Mouse (Mus musculus): ENCODE results near the gene Pknox2.
A peak's percentile ranks its signal among the peaks of the same experiment; 100 is the strongest.

Pknox2 gene

DNA sequence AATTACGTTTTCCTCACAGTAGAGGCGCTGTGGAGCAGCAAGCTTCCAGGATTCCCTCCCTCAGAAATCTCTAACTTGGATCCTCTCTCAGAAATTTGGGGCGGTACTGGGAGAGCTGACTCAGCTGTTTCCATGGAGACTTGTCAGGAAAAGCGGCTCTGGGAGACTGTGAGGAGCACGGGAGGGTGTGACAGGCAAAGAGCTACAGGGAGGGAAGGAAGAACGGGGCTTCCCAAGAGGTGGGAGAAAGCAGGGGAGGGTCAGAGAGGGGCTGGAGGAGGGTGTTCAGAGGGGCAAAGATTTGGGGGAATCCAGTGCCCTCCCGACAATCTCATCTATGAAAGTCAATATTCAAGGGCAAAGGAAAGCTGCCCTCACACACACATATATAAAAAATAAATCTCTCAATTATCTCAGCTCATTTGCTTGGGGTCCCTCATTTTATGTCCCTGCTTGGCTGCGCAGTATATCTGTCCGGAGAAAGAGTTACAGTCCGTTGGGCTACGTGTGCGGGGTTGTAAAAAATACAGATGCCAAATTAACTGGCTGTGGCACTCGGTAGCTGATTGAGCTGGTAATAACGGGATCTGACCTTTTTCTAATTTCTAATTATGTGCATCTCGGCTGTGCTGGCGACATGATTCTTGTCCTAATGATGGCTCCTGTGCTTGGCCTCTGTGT, 213.3 kb downstream of the Pknox2 start:
- peak; percentile 47 to 65 for DNase-seq

DNA sequence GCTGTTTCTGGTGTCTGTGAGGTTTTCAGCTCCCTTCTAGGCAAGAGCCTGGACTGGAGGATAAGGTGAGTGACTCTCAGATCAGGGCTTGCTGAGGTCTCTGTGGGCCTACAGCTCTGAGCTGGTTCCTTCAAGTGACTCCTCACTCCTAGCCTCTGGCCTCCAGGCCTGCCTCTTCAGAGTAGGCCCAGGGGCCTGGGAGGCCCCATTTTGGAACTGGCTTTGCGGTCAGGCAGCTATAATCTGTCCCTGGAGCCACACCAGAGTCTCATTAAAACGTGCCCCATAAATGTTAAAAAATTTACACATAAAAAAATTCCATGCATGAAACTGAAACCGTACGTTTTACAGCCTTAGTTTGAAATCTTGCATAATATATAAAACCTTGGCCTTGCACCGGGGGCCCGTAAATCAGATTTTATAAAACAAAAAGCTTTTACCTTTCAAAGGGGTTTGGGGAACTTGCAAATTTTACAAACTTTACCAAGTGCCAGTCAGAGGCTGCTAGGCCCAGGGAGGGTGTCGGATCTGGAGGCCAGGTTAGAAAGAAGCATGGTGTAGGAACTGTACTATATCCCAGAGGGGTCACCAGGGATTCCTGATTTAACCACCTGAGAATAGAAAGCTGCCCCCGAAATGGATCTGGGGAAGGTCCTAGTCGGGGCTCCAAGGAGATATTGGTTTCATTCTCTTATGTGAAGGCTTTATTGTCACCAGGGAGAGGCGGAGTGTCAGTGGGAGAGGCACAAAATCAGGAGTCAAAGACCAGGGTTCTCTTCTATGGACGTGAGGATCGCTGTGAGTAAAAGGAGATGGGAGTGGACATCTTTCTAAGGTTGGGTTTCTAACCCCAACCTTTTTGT, 214.0 kb downstream of the Pknox2 start:
- DNase-seq = no peak

DNA sequence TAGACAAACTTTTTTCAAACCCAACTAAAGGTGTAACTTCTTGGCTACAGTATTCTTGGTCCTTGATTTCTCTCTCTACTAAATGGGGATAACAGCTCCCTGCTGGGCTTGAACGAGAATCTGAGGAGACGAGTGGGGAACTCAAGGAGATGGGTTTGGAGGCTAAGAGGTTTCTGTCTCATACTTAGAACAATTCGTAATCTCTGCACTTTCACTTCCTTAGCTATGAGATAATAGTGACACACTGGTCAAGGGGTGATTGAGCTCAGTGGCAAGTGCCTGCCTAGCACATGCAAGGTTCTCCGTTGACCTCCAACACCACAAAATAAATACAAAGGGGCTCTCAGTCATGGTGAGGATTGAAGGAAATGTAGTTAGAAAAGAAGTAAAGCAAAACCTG, 215.6 kb downstream of the Pknox2 start:
- DNase-seq = no peak

DNA sequence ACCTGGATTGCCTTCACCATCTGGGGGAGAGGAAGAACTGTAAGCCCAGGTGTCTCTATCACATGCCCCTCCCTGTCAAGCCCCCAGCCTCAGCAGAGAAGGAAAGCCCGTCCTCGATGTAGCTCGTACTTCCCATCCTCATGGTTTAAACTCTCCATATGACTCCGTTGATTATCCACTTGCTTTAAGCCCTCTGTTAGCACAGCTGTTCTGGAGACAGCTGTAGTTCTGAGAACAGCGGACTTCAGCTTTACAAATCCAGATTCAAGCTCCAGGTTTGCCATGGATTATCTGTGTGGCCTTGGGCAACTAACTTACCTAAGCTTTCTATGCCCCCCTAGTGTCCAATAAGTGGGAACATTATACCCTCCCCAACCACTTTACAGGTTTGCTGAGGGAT, 223.5 kb downstream of the Pknox2 start:
- DNase-seq = no peak

DNA sequence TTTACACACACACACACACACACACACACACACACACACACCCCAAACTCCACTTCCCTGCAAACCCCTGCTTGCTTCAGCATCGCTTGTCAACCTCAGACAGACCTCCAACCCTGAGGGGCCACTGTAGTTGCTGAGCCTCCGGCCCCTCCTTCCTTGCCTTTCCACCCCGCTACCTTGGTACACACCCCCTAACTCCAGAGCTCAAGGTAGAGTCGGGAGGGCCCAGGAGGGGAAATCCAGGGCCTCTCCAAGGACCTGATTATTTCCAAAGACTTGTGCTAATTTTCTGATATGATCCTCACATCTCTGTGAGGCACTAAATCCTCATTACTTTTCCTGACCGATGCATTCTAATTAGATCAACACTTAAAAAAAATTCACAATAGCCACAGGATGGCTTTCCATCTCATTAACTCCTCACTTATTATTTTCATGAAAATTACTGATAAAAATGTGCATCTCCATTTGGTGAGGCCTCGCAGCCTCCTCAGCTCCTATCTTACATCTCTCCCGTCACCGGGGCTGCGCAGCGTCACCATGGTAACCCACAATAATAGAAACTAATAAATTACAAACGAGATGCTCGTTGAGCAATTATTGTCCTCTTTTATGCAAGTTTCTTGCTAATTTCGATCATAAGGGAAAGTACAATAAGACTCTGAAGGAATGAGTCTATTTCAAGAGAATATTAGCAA, 225.3 kb downstream of the Pknox2 start:
- DNase-seq = no peak

DNA sequence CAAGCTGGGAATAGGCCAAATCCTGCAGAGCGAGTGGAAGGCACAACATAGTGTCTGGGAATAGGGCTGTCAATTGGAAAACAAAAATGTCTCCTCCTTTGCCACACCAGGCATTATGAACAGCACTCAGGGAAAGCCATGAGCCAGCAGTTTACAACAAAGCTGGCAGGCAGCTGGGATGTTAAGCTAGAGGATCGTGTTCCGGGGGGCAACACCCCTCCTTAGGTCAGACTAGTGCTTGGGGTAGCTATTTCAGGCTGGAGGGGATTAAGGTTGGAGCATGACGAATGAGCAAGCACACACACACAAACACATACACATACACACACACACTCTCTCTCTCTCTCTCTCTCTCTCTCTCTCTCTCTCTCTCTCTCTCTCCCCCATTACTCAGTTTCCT, 227.7 kb downstream of the Pknox2 start:
- DNase-seq = no peak

DNA sequence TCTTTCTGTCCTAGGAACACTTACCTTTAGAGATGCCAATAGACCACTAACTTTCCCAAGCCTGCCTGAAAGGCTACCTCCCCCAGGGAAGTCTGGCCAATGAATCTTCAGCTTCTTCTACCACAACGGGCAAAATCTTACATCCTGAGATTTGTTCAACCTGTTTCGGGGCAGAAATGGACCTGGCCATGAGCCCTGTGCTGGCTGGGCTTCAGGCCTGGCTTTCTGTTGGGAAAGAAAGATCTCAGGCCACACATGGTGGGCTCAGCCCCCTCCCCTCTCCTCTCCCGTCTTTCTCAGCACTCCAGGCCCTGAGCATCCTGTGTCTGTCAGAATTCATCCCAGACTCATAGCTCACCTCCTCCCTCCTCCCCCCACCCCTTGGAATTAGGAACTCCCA, 228.6 kb downstream of the Pknox2 start:
- DNase-seq = no peak

DNA sequence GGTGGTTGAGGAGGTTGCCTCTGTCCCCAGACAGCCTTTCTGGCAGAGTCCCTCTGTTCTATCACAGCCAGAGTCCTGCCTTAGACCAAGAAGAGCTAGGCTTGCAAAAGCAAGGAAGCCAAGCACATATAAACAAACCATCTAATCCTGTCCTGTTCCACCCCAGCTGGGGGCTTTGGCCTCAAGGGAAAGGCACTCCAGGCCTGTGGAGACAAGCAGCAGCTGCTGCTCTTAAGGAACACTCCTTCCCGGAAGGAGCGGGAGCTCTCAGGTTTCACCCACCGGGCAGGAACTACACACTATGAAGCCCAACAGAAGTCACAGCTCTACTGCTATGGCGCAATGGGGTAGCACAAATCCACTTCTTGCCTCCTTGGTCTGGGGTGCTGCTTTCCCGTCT, 230.3 kb downstream of the Pknox2 start:
- DNase-seq = peak in 1 of 2 experiments; percentile 10

DNA sequence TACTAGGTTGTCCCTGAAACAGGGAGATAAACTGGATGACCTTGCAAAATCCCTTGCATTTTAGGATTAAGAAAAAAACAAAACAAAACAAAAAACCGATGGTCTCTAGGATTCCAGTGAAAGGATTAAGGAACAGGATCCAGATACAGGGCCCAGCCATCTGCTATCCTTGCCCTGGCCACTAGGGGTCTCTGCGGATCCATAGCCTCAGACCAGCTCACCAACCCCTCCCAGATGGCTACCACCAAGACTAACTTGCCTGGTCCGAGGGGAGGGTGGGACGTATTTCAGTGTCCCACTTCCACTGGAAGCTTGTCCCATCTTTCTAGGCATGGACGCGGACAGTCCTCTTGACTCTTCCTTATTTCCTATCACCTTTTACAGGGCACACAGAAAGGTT, 230.8 kb downstream of the Pknox2 start:
- peak; percentile 60 to 85 for DNase-seq

DNA sequence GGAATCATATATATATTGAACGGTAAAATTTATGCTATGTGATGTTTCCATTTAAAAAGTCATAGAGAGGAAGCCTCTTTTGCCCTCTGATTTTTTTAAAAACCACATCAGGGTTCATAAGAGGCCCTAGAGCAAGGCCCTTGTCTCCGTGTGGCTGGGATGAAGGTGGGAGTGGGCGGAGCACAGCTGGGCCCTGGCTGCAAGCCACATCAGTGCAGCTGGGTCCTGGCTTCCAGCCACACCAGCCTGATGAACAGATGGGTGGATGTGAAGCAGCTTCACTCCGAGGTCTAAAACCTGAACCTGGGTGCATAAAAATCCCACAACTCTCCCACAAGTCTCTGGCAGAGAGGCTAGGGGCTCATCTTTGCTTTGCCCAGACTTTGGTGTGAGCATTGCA, 241.8 kb downstream of the Pknox2 start:
- DNase-seq = no peak

DNA sequence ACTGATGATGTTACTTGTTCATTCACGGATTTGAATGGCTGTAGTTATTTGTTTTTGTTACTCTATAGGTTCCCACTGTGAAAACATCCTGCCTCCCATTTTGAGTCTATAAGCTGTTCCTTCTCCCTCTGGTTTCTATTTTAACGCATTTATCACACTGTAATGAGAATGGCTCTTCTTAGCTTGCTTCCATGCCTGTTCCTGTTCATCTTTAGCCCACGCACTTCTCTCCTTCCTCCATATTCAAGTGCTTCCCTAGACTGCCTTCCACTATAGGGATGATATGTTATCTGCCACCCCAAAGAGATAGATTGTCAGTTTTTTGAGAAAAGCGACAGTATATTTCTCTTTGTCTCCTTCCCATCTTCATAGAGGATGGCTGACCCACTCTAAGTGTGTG, 246.7 kb downstream of the Pknox2 start:
- no peak for DNase-seq

DNA sequence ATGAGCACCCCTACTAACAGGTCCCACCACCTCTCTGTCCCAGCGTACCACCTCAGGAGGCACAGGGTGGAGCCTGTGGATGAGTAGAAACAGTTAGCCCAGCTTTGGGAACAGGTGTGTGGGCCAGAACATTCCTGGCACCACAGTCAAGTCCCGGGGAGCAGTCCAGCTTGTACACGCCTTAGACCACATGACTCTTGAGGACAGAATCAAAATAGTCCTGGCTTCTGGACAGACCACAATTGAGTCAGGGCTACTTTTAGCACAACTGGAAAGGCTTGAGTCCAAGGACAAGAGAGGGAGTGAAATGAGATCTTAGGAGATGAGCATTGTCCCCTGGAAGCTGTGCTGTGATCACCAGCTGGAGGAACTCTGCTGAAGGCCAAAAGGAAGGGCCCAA, 248.6 kb downstream of the Pknox2 start:
- no peak for DNase-seq

DNA sequence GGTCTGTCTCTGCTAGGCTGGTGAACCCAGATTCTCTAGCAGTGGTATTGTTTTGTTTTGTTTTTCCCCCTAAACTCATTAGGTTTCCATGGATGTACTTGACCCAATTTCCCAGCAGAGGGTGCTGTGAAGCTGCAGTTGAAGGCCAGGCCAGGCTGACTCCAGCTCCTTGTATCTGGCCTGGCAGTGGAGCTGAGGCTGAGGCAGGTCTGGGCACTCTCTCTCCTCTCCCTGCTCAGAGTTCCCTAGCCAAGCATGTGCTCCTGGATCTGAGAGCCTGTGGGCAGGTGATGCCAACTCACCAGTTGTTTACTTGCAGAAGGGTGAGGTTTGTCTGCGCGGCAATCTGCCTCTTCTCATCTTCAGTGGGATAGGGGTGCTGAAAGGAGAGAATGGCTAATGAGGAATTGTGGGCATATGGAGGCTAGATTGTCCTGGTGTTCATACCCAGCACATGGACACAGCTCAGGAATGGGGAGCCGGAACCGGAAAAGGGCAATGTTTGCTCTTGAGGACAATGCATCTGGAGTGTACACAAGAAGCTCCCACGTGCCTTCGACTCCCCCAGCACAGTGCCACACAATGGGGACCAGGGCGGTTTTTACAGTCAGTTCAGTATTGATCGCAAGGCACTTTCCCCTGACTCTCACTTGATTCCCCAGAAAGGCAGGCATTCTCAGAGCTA, 252.1 kb downstream of the Pknox2 start:
- peak; percentile 21 to 70 for DNase-seq

DNA sequence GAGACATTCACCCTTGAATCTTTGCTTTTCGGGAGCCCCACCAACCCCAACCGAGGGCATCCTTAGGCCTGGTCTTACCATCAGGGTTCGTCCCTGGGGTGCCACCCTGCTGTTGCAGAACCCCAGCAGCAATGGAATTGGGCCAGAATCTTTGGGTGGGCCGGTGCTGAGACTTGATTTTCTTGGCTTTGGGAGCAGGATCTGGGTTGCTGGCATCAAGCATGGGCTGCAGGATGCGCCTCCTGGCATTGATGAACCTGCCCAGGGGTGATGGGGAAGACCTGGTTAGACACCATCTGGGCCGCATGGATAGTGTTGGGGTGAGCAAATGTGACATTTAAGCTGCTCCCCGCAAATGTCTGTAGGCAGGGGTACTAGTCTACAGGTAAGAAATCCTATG, 253.0 kb downstream of the Pknox2 start:
- DNase-seq = no peak

DNA sequence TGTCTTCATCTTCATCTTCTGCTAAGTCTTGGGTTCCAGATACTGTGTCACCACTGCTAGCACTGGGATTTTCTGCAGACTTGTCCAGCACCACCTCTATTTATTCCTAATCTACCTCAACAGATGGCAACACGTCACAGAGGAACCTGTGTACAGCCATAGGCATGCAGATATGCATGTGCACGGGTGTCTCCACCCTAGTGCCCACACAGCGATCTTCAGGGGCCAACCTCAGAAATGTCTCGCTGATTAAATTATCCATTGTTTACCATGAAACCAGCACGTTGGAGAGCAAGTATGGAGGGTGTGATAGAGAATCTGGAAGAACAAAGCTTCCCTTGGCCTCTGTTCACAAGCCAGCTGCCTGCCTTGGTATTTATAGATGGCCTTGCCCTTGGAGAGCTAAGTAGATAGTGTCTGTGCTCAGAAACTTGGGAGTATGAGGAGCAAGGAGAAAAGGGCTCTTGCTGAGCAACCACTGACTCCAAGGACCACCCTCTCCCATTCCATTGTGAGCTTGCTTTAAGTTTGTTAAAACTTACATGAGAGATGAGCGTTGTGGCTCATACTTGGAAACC, 253.7 kb downstream of the Pknox2 start:
- no peak for DNase-seq

DNA sequence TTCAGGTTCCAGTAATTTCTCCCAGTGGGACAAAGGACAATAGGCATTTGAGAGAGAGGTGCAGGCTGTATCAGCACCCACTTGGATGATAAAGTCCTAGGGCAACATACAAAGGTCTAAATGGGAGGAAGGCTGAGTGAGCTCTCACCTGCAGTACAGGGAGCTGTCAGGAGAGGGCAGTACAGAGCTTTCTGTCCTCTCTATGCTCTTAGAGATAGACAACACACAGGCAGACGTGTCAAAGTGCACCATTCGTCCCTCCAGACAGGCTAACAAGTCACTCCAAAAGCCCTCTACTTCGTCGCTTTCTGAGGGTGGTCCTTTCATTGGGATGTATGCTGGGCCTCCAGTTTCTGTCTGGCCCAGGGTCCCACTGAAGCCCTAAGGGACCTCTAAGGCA, 256.7 kb downstream of the Pknox2 start:
- peak; percentile 4 to 60 for DNase-seq

DNA sequence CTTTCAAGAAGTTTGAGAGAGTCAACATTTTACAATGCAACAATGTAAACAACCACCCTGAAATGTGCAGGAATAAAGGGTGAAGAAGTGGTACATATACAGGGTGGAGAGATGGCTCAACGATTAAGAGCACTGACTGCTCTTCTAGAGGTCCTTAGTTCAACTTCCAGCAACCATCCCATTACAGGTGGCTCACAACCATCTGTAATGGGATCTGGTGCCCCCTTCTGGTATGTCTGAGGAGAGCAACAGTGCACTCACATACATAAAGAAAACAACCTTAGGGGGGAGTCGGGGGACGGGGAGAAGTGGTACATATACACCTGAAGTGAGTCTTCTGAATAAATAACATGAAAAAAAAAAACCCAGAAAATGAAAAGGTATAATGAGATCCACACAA, 262.0 kb downstream of the Pknox2 start:
- peak; percentile 14 to 49 for DNase-seq

DNA sequence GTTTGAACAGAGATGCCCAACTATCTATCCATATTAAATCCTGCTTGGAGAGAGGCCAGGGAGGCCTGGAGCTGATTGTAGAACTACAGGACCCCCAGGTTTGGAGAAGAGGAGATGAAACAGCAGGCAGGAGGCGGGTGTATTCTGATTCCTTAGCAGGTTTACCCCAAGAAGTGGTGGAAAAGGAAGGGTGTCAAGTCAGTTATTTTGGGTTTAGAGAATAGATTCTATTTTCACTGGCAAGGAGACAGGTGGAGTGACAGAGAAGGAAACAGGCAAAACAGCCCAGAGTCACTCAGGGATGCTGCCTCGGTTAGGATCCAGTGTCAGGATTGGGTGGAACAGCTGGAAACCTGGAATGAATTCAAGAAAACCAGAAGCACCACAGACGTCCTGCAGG, 263.6 kb downstream of the Pknox2 start:
- DNase-seq = no peak

DNA sequence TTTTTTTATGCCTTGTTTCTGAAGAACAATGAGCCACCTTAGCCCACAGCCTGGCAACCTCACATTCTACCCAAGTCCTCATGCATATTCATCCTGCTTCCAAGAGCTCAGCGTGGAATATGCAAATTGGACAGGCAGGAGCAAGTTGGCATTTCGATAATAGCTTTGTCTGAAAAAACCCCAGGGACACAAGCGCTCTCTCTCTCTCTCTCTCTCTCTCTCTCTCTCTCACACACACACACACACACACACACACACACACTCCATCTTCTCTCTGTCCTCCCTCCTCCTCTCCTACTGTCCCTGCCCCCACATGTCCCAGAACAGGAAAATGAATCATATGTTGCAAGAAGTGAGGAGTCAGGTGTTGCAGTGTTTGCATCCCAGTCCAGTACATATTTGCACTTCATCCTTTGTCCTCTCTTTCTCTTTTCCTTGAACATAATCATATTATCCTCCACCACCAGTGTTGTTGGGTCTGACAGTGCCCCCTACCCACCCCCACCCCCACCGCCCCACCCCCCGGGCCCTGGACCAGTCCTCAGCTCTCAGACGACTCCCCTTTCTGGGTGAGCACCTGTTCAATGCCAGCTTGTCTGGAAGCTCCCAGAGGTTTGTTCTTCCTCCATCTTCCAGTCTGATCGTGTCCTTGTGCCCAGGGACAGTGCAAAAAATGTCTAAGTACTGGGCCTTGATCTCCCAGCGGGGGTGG, 265.0 kb downstream of the Pknox2 start:
- no peak for DNase-seq

DNA sequence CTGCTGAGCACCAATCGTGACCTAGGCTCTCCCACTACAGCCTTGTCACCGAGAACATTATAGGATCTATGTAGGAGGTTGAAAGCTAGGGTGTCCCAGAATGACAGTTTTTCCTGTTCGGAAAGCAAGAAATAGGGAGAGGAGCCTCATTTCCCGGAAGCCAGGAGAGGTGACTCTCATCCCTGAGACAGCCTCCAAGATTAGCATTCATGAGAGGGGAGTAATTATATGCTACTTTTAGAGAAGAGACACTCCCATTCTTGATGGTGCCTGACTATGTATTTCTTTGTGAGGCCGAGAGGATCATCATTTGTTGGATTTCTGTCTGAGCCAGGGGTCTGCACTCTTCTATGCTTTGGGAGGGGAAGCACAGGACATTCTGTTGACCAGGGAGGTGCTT, 265.6 kb downstream of the Pknox2 start:
- no peak for DNase-seq

DNA sequence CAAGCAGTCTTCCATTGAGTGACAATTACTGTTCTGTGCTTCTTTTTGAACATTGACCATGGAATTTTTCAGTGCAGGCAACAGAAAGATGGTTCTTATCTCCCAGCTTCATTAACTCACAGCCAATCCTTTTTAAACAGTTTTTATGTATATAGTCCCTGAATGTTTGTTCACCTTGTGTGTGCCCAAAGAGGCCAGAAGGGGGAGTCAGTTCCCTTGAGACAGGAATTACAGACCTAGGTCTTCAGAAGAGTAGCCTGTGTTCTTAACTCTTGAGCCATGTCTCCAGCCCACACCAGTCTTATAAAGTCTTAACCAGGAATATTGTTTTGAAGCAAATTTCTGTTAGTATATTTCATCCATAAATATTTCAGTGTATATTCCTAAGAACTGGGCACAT, 270.4 kb downstream of the Pknox2 start:
- no peak for DNase-seq

DNA sequence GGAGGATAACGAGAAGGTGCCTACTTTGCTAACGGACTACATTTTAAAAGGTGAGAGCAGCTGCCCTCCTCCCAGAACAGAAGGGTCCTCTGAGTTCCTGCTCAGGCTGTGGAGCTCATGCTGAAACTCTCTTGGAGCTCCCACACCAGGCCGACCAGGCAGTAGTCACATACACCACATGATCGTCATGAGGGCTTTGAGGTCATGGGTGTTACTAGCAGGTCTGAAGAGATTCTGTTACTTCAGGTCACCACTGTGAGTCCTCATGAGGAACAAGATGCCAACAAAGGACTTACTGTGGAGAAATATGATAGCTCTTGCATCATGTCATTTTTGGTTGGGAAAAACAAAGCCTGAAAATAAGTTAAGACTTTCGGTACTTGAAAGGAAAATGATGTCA, 270.9 kb downstream of the Pknox2 start:
- DNase-seq = no peak
